Mouse (Mus musculus): ENCODE measurements around the gene Gnaz. TPM values are rescaled to one million over a fixed set of nuclear protein-coding genes. Genes with fewer than 3 reads are reported as not detected.

The Gnaz gene
- 5.9 and 6.0 TPM in 2 replicates for polyA plus RNA-seq (2014; fragmentation: Nextera tagmentation; extraction: Ambion mirVana)

- Histone ChIP-seq H3K27me3 (ENCODE audit: control insufficient read depth, insufficient read depth, low read length) (no peaks in the 10 kb centered on the region), H3K36me3 (ENCODE audit: control insufficient read depth, insufficient read depth, low read length) (no peaks in the 10 kb centered on the region), H3K27ac (ENCODE audit: low read depth, low read length) (no peak within 1 kb of the TSS), H3K4me3 (ENCODE audit: low read length) (peak within 1 kb of the TSS; percentile 67), H3K9me3 (ENCODE audit: control insufficient read depth, low read length) (no peaks in the 10 kb centered on the region), H3K4me1 (ENCODE audit: control insufficient read depth, insufficient read depth, low read length) (peaks cover 20% of the 10 kb centered on the region), H3K9ac (ENCODE audit: low read depth, low read length) (peak within 1 kb of the TSS; percentile 60), H3K4me2 (replicated peaks; ENCODE audit: low read depth, low read length) (peak within 1 kb of the TSS; percentile 94)
- peak; percentile 97 for ATAC-seq (ENCODE audit: low FRiP score, low TSS enrichment)
- under 1% methylated on average over 69 of the region's 83 CpGs for WGBS
Measured at GRCm38 (mm10) chr10:74966850-74967451, at the start of gene Gnaz. TSS of gene Gnaz (plus strand) at chr10:74967177.

GRCm38 (mm10) chr10:74919277-74919676 is 47.7 kb upstream of the Gnaz start:
- Histone ChIP-seq H3K9me3 (ENCODE audit: control insufficient read depth, low read length) (no peaks in the 10 kb centered on the region), H3K36me3 (ENCODE audit: control insufficient read depth, insufficient read depth, low read length) (no peaks in the 10 kb centered on the region), H3K27ac (ENCODE audit: low read depth, low read length) (no peak overlapping the region), H3K9ac (ENCODE audit: low read depth, low read length) (no peak overlapping the region), H3K27me3 (ENCODE audit: control insufficient read depth, insufficient read depth, low read length) (no peaks in the 10 kb centered on the region), H3K4me1 (ENCODE audit: control insufficient read depth, insufficient read depth, low read length) (no peaks in the 10 kb centered on the region), H3K4me2 (replicated peaks; ENCODE audit: low read depth, low read length) (no peak overlapping the region), H3K4me3 (ENCODE audit: low read length) (no peak overlapping the region)
- no peak for ATAC-seq (ENCODE audit: low FRiP score, low TSS enrichment)
- 43% methylated on average over 5 of the region's 5 CpGs for WGBS

- ATAC-seq (ENCODE audit: low FRiP score, low TSS enrichment): peak; percentile 66; the same call in 1 of the 2 replicates
- 44% methylated on average over 17 of the region's 17 CpGs for WGBS
- Histone ChIP-seq H3K27me3 (ENCODE audit: control insufficient read depth, insufficient read depth, low read length) (no peaks in the 10 kb centered on the region), H3K9ac (ENCODE audit: low read depth, low read length) (no peak overlapping the region), H3K4me1 (ENCODE audit: control insufficient read depth, insufficient read depth, low read length) (no peaks in the 10 kb centered on the region), H3K4me2 (replicated peaks; ENCODE audit: low read depth, low read length) (no peak overlapping the region), H3K9me3 (ENCODE audit: control insufficient read depth, low read length) (no peaks in the 10 kb centered on the region), H3K27ac (ENCODE audit: low read depth, low read length) (no peak overlapping the region), H3K36me3 (ENCODE audit: control insufficient read depth, insufficient read depth, low read length) (no peaks in the 10 kb centered on the region), H3K4me3 (ENCODE audit: low read length) (no peak overlapping the region)
Measured at GRCm38 (mm10) chr10:74920853-74921567, 46.0 kb upstream of the Gnaz start.

- no peak for ATAC-seq (ENCODE audit: low FRiP score, low TSS enrichment)
- no peak overlapping the region for H3K4me3 ChIP-seq (ENCODE audit: low read length)
- 84% methylated on average over 11 of the region's 11 CpGs for WGBS
- H3K27me3 ChIP-seq (ENCODE audit: control insufficient read depth, insufficient read depth, low read length): no peaks in the 10 kb centered on the region
- no peaks in the 10 kb centered on the region for H3K4me1 ChIP-seq (ENCODE audit: control insufficient read depth, insufficient read depth, low read length)
- no peaks in the 10 kb centered on the region for H3K36me3 ChIP-seq (ENCODE audit: control insufficient read depth, insufficient read depth, low read length)
- H3K4me2 ChIP-seq (replicated peaks; ENCODE audit: low read depth, low read length): no peak overlapping the region
- no peak overlapping the region for H3K27ac ChIP-seq (ENCODE audit: low read depth, low read length)
- no peaks in the 10 kb centered on the region for H3K9me3 ChIP-seq (ENCODE audit: control insufficient read depth, low read length)
- H3K9ac ChIP-seq (ENCODE audit: low read depth, low read length): no peak overlapping the region
Measured at GRCm38 (mm10) chr10:74921614-74922013, 45.4 kb upstream of the Gnaz start.

- 70% methylated on average over 6 of the region's 6 CpGs for WGBS
- no peak for ATAC-seq (ENCODE audit: low FRiP score, low TSS enrichment)
- Histone ChIP-seq H3K4me2 (replicated peaks; ENCODE audit: low read depth, low read length) (no peak overlapping the region), H3K27ac (ENCODE audit: low read depth, low read length) (no peak overlapping the region), H3K9ac (ENCODE audit: low read depth, low read length) (no peak overlapping the region), H3K36me3 (ENCODE audit: control insufficient read depth, insufficient read depth, low read length) (no peaks in the 10 kb centered on the region), H3K4me1 (ENCODE audit: control insufficient read depth, insufficient read depth, low read length) (no peaks in the 10 kb centered on the region), H3K9me3 (ENCODE audit: control insufficient read depth, low read length) (no peaks in the 10 kb centered on the region), H3K27me3 (ENCODE audit: control insufficient read depth, insufficient read depth, low read length) (no peaks in the 10 kb centered on the region), H3K4me3 (ENCODE audit: low read length) (no peak overlapping the region)
Measured at GRCm38 (mm10) chr10:74922763-74923162, 44.2 kb upstream of the Gnaz start.

- H3K27me3 ChIP-seq (ENCODE audit: control insufficient read depth, insufficient read depth, low read length): no peaks in the 10 kb centered on the region
- WGBS: 93% methylated on average over 14 of the region's 14 CpGs
Measured at GRCm38 (mm10) chr10:74924274-74924673, 42.7 kb upstream of the Gnaz start.

GRCm38 (mm10) chr10:74925324-74925723 is 41.7 kb upstream of the Gnaz start:
- ATAC-seq (ENCODE audit: low FRiP score, low TSS enrichment): no peak
- 18% methylated on average over 21 of the region's 21 CpGs for WGBS
- no peaks in the 10 kb centered on the region for H3K9me3 ChIP-seq (ENCODE audit: control insufficient read depth, low read length)
- no peaks in the 10 kb centered on the region for H3K4me1 ChIP-seq (ENCODE audit: control insufficient read depth, insufficient read depth, low read length)
- H3K27ac ChIP-seq (ENCODE audit: low read depth, low read length): no peak overlapping the region
- peak overlapping the region; percentile 21 for H3K4me2 ChIP-seq (replicated peaks; ENCODE audit: low read depth, low read length)
- H3K36me3 ChIP-seq (ENCODE audit: control insufficient read depth, insufficient read depth, low read length): no peaks in the 10 kb centered on the region
- no peak overlapping the region for H3K9ac ChIP-seq (ENCODE audit: low read depth, low read length)
- no peak overlapping the region for H3K4me3 ChIP-seq (ENCODE audit: low read length)
- H3K27me3 ChIP-seq (ENCODE audit: control insufficient read depth, insufficient read depth, low read length): no peaks in the 10 kb centered on the region

More at GRCm38 (mm10) chr10:74924274-74924673, 42.7 kb upstream of the Gnaz start:
- H3K4me2 ChIP-seq (replicated peaks; ENCODE audit: low read depth, low read length): no peak overlapping the region
- no peaks in the 10 kb centered on the region for H3K9me3 ChIP-seq (ENCODE audit: control insufficient read depth, low read length)
- no peak overlapping the region for H3K4me3 ChIP-seq (ENCODE audit: low read length)
- ATAC-seq (ENCODE audit: low FRiP score, low TSS enrichment): no peak
- H3K4me1 ChIP-seq (ENCODE audit: control insufficient read depth, insufficient read depth, low read length): no peaks in the 10 kb centered on the region
- H3K27ac ChIP-seq (ENCODE audit: low read depth, low read length): no peak overlapping the region
- H3K36me3 ChIP-seq (ENCODE audit: control insufficient read depth, insufficient read depth, low read length): no peaks in the 10 kb centered on the region
- H3K9ac ChIP-seq (ENCODE audit: low read depth, low read length): no peak overlapping the region

- ATAC-seq (ENCODE audit: low FRiP score, low TSS enrichment): no peak
- H3K27me3 ChIP-seq (ENCODE audit: control insufficient read depth, insufficient read depth, low read length): no peaks in the 10 kb centered on the region
- no peaks in the 10 kb centered on the region for H3K4me1 ChIP-seq (ENCODE audit: control insufficient read depth, insufficient read depth, low read length)
- no peak overlapping the region for H3K27ac ChIP-seq (ENCODE audit: low read depth, low read length)
- no peak overlapping the region for H3K4me3 ChIP-seq (ENCODE audit: low read length)
- 84% methylated on average over 7 of the region's 7 CpGs for WGBS
- H3K9ac ChIP-seq (ENCODE audit: low read depth, low read length): no peak overlapping the region
- no peaks in the 10 kb centered on the region for H3K9me3 ChIP-seq (ENCODE audit: control insufficient read depth, low read length)
- no peaks in the 10 kb centered on the region for H3K36me3 ChIP-seq (ENCODE audit: control insufficient read depth, insufficient read depth, low read length)
- H3K4me2 ChIP-seq (replicated peaks; ENCODE audit: low read depth, low read length): no peak overlapping the region
Measured at GRCm38 (mm10) chr10:74928276-74928675, 38.7 kb upstream of the Gnaz start.

GRCm38 (mm10) chr10:74929578-74929977 is 37.4 kb upstream of the Gnaz start:
- Histone ChIP-seq H3K27me3 (ENCODE audit: control insufficient read depth, insufficient read depth, low read length) (no peaks in the 10 kb centered on the region), H3K4me3 (ENCODE audit: low read length) (no peak overlapping the region), H3K27ac (ENCODE audit: low read depth, low read length) (no peak overlapping the region), H3K36me3 (ENCODE audit: control insufficient read depth, insufficient read depth, low read length) (no peaks in the 10 kb centered on the region), H3K9ac (ENCODE audit: low read depth, low read length) (no peak overlapping the region), H3K4me2 (replicated peaks; ENCODE audit: low read depth, low read length) (no peak overlapping the region), H3K9me3 (ENCODE audit: control insufficient read depth, low read length) (no peaks in the 10 kb centered on the region), H3K4me1 (ENCODE audit: control insufficient read depth, insufficient read depth, low read length) (no peaks in the 10 kb centered on the region)
- 77% methylated on average over 6 of the region's 6 CpGs for WGBS
- ATAC-seq (ENCODE audit: low FRiP score, low TSS enrichment): peak; percentile 7; the same call in 1 of the 2 replicates
